Mouse (Mus musculus): ENCODE results near the gene Yeats4. TPM values are rescaled to one million over a fixed set of nuclear protein-coding genes. Genes with fewer than 3 reads are reported as not detected.

The Yeats4 gene
- polyA plus RNA-seq, 1 experiment from 2014 or later = 54.9 TPM

Other genes with a start within 250 kb of the Yeats4 start
- 0.90 and 2.6 TPM in 2 replicates for gene Best3, start 238.2 kb downstream of the Yeats4 start, polyA plus RNA-seq (2015; fragmentation: Nextera tagmentation; extraction: Ambion mirVana)
- not detected in 2 replicates for gene Lrrc10, start 179.2 kb downstream of the Yeats4 start, polyA plus RNA-seq (2015; fragmentation: Nextera tagmentation; extraction: Ambion mirVana)
- 210 and 233 TPM in 2 replicates for gene Cct2, start 160.7 kb downstream of the Yeats4 start, polyA plus RNA-seq (2015; fragmentation: Nextera tagmentation; extraction: Ambion mirVana)
- gene Frs2, start 76.0 kb downstream of the Yeats4 start, polyA plus RNA-seq (2015; fragmentation: Nextera tagmentation; extraction: Ambion mirVana) = 18.5 and 20.6 TPM in 2 replicates
- not detected in 2 replicates for gene 9530003J23Rik, start 14.2 kb upstream of the Yeats4 start, polyA plus RNA-seq (2015; fragmentation: Nextera tagmentation; extraction: Ambion mirVana)
- gene Lyz2, start 57.8 kb upstream of the Yeats4 start, polyA plus RNA-seq (2015; fragmentation: Nextera tagmentation; extraction: Ambion mirVana) = 119 and 143 TPM in 2 replicates
- 0.12 and 0.27 TPM in 2 replicates for gene Lyz1, start 68.4 kb upstream of the Yeats4 start, polyA plus RNA-seq (2015; fragmentation: Nextera tagmentation; extraction: Ambion mirVana)
- gene Cpsf6, start 155.5 kb upstream of the Yeats4 start, polyA plus RNA-seq (2015; fragmentation: Nextera tagmentation; extraction: Ambion mirVana) = 125 TPM in 2 replicates

Measured in limb, embryonic 15.5 days (tissue).